Mouse (Mus musculus) CD8-positive naive resting alpha-beta T cell, adult 57 days (primary cell): ENCODE data around the gene Olfr792. TPM values are rescaled to one million over a fixed set of nuclear protein-coding genes. Genes with fewer than 3 reads are reported as not detected.

Experiments used
- total RNA-seq: library from RNA; stranded (reverse); gene quantifications from one replicate; pipeline ENCODE4 v1.2.4, GENCODE M21; 2023

The Olfr792 gene
- not detected for total RNA-seq

DNA sequence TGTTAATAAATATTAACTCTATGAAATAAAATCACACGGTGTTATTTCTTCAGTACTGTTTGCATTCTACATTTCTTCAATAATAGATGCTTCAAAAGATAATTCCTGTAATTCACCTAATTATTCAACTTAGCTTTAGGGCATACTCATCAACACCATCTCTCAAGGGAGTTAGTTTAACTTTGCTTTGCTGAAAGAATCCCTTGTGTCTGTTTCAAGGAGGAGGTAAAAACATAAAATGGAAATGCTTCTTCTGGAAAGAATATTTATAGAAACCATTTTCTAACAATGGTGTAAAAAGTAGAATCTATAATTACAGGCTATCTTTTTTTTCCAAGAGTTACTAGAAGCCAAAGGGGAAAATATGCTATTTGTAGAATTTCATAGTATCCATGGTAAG is at the start of gene Olfr792:
TSS of gene Olfr792 (plus strand) at position 301 of the 400 bp plus-strand sequence.

DNA sequence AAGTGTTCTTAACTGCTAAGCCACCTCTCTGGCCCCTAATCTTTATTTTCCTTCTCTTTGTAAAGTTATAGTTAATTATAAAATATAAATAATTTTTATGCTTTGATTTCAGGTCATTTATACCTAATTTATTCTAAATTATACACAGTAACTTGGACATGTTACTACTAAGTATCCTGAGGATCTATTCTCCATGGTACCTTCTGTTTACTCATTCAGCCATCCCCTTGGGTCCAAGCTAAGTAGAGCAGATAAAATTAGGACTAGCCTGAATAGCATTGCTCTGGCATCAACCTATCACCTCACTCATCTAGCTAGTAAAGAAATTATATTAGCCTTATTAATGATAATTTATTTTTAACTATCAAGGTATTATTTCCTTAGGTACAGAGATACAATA is 40.8 kb upstream of the Olfr792 start, which contains the start of gene Olfr790:
TSS of gene Olfr790 (plus strand) at position 301 of the 400 bp plus-strand sequence.

DNA sequence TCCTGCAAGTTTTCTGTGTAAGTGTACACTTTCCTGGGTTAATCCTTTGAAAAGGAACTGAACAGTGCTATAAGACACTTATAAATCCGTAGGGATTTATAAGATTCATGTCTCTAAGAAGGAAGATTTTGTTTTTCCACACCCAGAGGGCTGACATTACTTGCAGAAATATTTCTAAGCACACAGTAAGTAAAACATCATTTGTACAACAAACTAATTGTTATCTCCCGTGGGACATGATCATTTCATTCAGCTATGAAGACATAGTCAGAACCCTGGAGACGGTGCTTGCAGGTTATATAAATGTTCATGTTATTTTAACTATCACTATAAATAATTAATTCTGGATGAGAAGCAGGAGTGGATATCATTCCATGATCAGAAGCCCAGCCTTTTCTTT is 17.5 kb upstream of the Olfr792 start, which contains the start of gene Olfr791:
TSS of gene Olfr791 (plus strand) at position 301 of the 400 bp plus-strand sequence.

DNA sequence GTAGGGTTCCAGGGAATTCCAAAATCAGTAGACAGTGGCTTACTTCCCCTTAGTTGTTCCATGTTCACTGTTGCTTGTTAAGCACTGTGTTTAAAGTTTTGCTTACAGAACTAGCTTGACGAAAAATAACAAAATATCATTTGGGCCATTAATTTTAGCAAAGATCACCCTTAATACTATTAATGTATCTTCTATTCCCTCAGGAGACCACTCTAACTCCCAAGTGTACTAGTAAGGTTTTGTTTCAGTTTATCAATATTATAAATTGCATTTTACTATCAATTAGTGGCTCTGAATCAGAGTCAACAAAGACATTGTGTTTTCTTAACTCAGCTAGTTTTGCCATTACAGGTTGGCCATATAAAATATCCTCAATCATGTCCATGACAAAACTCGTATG is 28.4 kb downstream of the Olfr792 start, which contains the start of gene Olfr794:
TSS of gene Olfr794 (plus strand) at position 301 of the 400 bp plus-strand sequence.

Other genes with a start within 250 kb of the Olfr792 start
- not detected for gene Olfr780, start 221.0 kb upstream of the Olfr792 start, total RNA-seq
- not detected for gene Olfr781, start 210.3 kb upstream of the Olfr792 start, total RNA-seq
- gene Olfr782, start 190.3 kb upstream of the Olfr792 start, total RNA-seq, result not detected
- gene Olfr784, start 155.1 kb upstream of the Olfr792 start, total RNA-seq, result not detected
- not detected for gene Olfr785, start 133.7 kb upstream of the Olfr792 start, total RNA-seq
- not detected for gene Olfr786, start 111.9 kb upstream of the Olfr792 start, total RNA-seq
- gene Olfr787, start 77.3 kb upstream of the Olfr792 start, total RNA-seq, result not detected
- not detected for gene Olfr788, start 68.2 kb upstream of the Olfr792 start, total RNA-seq
- gene Olfr789, start 54.4 kb upstream of the Olfr792 start, total RNA-seq, result not detected
- not detected for gene Olfr790, start 40.7 kb upstream of the Olfr792 start, total RNA-seq
- not detected for gene Olfr791, start 17.4 kb upstream of the Olfr792 start, total RNA-seq
- not detected for gene Olfr794, start 28.5 kb downstream of the Olfr792 start, total RNA-seq
- not detected for gene Olfr796, start 73.4 kb downstream of the Olfr792 start, total RNA-seq
- not detected for gene Olfr798, start 88.8 kb downstream of the Olfr792 start, total RNA-seq
- gene Olfr799, start 98.3 kb downstream of the Olfr792 start, total RNA-seq, result not detected
- gene Olfr800, start 118.5 kb downstream of the Olfr792 start, total RNA-seq, result not detected
- not detected for gene Olfr801, start 134.7 kb downstream of the Olfr792 start, total RNA-seq
- gene Olfr802, start 149.0 kb downstream of the Olfr792 start, total RNA-seq, result not detected
- not detected for gene Olfr803, start 155.1 kb downstream of the Olfr792 start, total RNA-seq
- gene Olfr804, start 164.0 kb downstream of the Olfr792 start, total RNA-seq, result not detected
- not detected for gene Olfr805, start 190.2 kb downstream of the Olfr792 start, total RNA-seq
- gene Olfr806, start 202.8 kb downstream of the Olfr792 start, total RNA-seq, result not detected
- gene Olfr807, start 218.6 kb downstream of the Olfr792 start, total RNA-seq, result not detected
- gene Olfr808, start 226.3 kb downstream of the Olfr792 start, total RNA-seq, result not detected
- not detected for gene Olfr809, start 235.5 kb downstream of the Olfr792 start, total RNA-seq